Mouse (Mus musculus) embryo, embryonic 9.5 days (tissue): ENCODE data around the gene Arl4d.
"Not testable (repeated sequence)": the region's sequence is repeated elsewhere in the genome, so short reads cannot be mapped to it uniquely, and the experiment has no call there.

Experiments
- DNase-seq: peaks from one replicate; pipeline ENCODE4 v3.0.0-alpha.2; 2017; ENCODE audit errors: extremely low spot score

Arl4d gene

DNA sequence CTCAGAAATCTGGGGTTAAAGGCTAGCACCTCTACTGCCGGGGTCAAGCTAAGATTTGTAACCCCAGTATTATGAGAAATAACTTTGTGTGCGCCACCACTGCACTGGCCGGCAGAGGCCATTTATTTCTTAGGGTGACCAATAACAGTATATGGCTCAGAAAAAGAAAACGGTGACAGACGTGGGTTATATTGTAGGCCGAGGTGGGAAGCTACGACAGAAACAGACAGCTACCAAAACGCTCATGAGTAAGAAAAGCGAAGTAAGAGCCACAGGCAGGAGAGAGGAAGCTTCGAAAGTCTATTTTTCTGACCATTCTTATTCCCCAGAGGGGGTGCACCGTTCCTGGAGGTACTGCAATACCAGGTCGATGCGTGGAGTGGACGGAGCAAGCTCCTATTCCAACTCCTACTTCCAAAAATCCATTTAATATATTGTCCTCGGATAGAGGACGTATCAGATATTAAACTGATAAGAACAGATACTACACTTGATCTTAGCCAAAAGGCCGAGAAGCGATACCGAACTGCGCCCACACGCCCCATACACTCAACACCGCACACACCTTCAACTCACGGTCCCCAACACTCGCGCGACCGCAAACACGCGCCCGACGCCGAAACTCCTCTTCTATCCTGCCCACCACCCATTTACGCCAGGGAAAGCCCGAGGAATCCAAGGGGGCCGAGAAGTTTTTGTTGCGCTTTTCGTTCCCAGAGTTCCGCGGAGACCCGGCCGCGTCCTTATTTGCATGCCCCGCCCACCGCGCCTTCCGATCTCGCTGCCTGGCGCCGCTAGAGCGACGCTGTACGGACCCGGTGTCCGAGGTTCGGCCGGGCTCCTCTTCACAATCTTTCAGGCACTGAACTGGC is 19.7 kb upstream of the Arl4d start:
- DNase-seq: peak; percentile 83

- peak; percentile 39 for DNase-seq
These were observed 19.0 kb upstream of the Arl4d start for GRCm38 (mm10) chr11:101646283-101646794.

DNA sequence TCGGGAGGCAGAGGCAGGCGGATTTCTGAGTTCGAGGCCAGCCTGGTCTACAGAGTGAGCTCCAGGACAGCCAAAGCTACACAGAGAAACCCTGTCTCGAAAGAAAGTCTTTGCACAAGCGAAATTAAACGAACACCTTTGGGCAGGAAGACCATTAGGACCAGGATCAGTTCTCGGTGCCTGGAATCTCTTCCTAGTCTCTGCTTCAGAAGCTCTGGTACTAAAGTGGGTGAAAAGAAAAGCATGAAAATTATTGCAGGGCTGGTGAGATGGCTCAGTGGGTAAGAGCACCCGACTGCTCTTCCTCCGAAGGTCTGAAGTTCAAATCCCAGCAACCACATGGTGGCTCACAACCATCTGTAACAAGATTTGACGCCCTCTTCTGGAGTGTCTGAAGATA is 18.2 kb upstream of the Arl4d start:
- not testable (repeated sequence) for DNase-seq

DNA sequence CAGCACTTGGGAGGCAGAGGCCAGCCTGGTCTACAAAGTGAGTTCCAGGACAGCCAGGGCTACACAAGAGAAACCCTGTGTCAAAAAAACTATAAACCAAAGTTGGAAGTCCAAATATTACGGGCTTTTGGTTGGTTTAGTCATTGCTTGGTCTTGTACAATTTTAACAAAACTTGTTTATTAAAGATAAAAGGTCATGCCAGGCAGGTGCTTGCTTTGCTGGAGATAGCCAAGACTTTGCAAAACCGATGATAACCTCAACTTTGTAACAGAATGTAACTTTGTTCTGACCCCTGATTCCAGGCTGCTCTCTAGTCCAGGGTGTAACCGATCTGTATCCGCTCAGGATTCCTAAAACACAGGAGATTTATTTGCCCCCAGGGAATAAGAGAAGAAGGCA is 9.0 kb upstream of the Arl4d start:
- DNase-seq: no peak

GRCm38 (mm10) chr11:101657528-101657885 is 7.8 kb upstream of the Arl4d start:
- no peak for DNase-seq

DNA sequence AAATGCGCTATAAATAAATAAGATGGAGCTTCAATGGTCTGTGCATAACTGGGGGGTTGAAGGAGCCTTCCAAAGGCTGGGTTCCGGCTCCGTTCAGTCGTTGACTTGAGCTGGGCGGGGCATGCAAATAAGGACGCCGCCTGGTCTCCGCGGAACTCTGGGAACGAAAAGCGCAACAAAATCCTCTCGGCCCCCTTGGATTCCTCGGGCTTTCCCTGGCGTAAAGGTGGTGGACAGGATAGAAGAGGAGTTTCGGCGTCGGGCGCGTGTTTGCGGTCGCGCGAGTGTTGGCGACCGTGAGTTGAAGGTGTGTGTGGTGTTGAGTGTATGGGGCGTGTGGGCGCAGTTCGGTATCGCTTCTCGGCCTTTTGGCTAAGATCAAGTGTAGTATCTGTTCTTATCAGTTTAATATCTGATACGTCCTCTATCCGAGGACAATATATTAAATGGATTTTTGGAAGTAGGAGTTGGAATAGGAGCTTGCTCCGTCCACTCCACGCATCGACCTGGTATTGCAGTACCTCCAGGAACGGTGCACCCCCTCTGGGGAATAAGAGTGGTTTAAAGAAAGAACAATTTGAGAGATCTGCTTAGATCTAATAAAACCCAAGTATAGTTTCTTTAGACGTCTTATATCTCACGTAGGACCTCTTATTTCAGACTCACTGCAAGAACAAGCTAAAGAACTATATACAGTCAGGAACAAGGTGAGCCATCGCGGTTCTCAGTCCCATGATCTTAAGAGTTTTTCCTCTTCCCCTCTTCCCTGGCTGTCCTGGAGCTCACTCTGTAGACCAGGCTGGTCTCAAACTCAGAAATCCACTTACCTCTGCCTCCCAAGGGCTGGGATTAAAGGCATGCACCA is 7.2 kb upstream of the Arl4d start:
- peak; percentile 89 for DNase-seq

DNA sequence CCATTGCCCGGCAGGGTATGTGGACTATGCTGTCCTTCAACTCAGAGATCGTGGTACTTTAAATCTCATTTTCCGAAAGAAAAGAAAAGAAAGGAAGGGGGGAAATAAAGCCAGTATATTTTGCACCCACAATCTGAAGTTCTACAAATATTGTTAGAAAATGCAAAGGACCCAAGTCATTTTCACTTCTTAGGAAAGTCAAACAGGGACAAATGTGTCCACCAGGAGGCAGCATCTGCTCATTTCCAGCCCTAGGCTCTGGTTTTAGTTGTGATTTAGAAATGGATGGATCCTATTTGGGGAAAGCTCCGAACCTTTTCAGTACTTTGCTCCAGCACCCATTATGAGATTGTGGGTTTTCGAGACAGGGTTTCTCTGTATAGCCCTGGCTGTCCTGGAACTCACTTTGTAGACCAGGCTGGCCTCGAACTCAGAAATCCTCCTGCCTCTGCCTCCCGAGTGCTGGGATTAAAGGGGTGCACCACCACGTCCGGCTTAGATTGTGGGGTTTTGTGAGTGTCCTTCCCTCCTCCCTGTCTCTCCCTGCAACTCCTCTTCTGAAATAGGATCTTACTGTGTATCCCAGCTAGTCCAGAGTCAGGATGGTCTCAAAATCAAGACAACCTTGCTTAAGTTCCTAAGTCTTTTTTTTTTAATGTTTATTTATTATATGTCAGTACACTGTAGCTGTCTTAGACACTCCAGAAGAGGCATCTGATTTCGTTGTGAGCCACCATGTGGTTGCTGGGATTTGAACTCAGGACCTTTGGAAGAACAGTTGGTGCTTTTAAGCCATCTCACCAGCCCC is 6.4 kb upstream of the Arl4d start:
- DNase-seq: peak; percentile 82

DNA sequence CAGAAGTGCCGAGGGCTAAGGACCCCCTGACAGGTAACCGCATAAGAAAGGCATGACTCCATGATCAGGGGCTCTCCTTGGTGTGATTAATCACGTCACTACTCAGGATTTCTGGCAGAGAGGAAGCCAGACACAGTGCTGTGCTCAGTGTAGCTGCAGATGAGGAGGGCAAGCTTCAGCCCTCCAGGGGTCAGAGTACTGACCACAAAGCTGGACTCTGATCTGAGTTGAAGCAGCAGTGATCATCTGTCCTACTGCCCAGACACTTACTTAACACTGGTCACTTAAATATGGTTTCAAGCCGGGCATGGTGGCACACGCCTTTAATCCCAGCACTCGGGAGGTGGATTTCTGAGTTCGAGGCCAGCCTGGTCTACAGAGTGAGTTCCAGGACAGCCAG is 4.2 kb upstream of the Arl4d start:
- DNase-seq: no peak

DNA sequence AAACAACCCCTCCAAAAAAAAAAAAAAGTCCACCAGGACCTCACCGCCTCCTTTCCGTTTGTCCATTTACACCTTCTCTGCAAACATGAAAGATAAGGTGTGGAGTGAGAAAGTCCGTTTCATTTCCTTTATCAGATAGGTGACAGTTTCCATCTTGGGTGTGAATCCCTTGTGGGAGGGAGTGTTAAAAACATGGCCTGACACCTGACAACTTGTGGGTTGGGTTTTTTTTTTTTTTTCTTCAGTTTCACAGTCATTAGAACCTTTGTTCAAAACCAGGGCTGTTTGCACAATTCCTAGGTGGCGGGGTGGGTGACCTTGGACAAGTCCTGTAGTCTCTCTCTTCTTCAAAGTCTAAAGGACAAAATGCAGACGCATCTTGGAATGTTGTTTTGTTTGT is 3.6 kb upstream of the Arl4d start:
- no peak for DNase-seq

GRCm38 (mm10) chr11:101663229-101664027 is 1.9 kb upstream of the Arl4d start:
- DNase-seq: no peak

DNA sequence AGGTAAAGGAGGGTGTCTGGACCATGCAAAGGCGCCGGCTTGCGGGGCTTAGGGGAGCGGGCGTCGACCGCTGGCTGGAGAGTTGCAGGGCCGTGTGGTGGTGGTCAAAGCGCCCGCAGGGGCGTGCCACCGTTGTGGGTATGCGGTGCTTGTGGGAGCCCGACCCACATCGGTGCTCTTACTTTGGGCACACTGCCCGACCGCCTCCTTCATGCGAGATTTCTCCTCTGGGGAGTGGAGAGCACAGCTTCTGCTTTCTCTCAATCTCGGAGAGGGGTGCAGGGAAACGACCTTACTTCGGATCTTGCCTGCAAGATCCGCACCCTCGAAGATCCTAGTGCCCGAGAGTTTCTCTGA is 273 bp downstream of the Arl4d start:
- DNase-seq: no peak

- DNase-seq: no peak
These were observed 1.4 kb downstream of the Arl4d start for GRCm38 (mm10) chr11:101666626-101667345.

- no peak for DNase-seq
These were observed 2.7 kb downstream of the Arl4d start for GRCm38 (mm10) chr11:101667871-101668532.

DNA sequence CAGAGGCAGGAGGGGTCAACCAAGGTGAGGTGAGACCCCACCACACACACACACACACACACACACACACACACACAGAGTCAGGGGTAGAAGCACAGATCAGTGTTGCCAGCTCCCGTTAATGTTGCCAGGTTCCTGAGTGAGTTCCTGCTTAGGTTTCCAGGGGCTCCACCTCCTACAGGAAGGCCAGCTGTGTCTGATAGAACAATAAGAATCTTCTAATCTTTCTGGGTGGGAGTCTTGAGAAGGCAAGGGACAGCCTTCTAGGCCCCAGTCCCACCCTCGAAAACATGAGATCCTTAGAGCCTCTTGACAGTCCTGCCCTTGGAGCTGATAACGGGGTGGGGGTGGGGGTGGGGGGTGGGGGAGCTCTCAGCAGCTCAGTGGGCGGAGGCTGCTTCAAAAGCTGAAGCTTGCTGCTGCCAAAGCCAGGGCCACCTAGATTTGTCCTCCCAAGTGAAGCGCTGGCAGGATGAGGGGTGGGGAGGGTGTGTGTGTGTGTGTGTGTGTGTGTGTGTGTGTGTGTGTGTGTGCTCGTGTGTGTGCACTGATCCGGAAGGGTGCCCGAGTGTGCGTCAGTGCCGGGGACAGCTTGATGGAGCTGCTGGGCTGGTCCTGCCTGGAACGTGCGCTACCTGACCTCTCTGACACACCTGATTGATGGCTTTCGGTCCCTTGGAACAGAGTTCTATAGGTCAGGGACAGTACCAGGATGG is 3.4 kb downstream of the Arl4d start:
- DNase-seq: no peak

GRCm38 (mm10) chr11:101670334-101670733 is 5.0 kb downstream of the Arl4d start:
- no peak for DNase-seq

GRCm38 (mm10) chr11:101671255-101671654 is 5.9 kb downstream of the Arl4d start:
- DNase-seq: no peak

DNA sequence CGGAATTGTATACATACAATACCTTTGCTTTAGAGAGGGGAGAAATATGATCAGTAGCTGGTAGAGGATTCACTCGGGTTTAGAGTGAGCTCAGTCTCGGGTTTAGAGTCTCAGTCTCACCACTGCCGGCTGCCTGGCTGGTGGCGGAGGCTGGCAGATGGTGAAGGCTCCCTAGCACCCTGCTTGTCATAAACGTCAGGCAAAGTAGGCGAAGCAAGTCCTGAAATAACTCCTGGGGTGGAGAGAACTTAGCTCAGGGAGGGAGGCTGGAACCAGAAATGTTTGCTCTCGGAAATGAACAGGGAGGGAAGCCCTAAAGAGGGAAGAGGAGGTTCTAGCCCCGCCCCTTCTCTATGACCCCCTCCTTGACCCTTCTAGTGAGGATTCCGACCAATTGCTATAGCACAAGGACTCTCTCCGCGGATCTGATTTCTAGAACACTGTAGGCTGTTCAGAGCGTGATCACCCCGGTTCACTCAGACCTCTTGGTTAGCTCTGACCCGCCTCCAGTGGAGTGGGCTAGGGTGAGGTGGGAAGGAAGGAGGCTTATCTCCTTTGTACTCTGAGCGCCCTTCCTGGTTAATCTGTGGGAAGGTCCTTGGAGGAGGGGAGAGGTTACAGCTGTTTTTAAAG is 7.8 kb downstream of the Arl4d start:
- peak; percentile 53 for DNase-seq

DNA sequence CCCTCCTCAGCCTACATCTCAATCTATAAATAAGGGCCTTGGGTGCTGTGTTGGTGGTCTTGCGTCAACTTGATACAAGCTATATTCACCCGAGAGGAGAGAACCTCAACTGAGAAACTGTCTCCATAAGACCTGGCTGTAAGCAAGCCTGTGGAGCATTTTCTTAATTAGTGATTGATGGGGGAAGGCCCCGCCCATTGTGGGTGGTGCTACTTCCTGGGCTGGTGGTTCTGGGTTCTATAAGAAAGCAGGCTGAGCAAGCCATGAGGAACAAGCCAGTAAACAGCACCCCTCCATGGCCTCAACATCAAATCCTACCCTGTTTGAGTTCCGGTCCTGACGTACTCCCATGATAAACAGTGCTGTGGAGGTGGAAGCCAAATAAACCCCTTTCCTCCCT is 8.8 kb downstream of the Arl4d start:
- no peak for DNase-seq

- no peak for DNase-seq
These were observed 10.0 kb downstream of the Arl4d start for GRCm38 (mm10) chr11:101675349-101675748.
